Mouse (Mus musculus): Measurements from ENCODE around the gene Bahd1. TPM values are rescaled to one million over a fixed set of nuclear protein-coding genes. Genes with fewer than 3 reads are reported as not detected.

Bahd1 gene
- polyA plus RNA-seq, 1 experiment from 2014 or later, result 3.2 TPM

Other genes starting within 250 kb of the Bahd1 start
- 0.30 and 0.45 TPM in 2 replicates for gene Pak6, start 237.1 kb upstream of the Bahd1 start, polyA plus RNA-seq (2015; fragmentation: Nextera tagmentation; extraction: Ambion mirVana)
- gene Ankrd63, start 196.4 kb upstream of the Bahd1 start, polyA plus RNA-seq (2015; fragmentation: Nextera tagmentation; extraction: Ambion mirVana), result 0.07 and 0.08 TPM in 2 replicates
- gene Plcb2, start 171.9 kb upstream of the Bahd1 start, polyA plus RNA-seq (2015; fragmentation: Nextera tagmentation; extraction: Ambion mirVana), result 2.3 and 2.9 TPM in 2 replicates
- gene Inafm2, start 154.6 kb upstream of the Bahd1 start, polyA plus RNA-seq (2015; fragmentation: Nextera tagmentation; extraction: Ambion mirVana), result 12.3 and 12.6 TPM in 2 replicates
- gene Ccdc9b, start 137.7 kb upstream of the Bahd1 start, polyA plus RNA-seq (2015; fragmentation: Nextera tagmentation; extraction: Ambion mirVana), result 0.20 and 0.29 TPM in 2 replicates
- gene Phgr1, start 127.6 kb upstream of the Bahd1 start, polyA plus RNA-seq (2015; fragmentation: Nextera tagmentation; extraction: Ambion mirVana), result not detected in 2 replicates
- 0.26 and 0.32 TPM in 2 replicates for gene Disp2, start 120.7 kb upstream of the Bahd1 start, polyA plus RNA-seq (2015; fragmentation: Nextera tagmentation; extraction: Ambion mirVana)
- gene Knstrn, start 86.4 kb upstream of the Bahd1 start, polyA plus RNA-seq (2015; fragmentation: Nextera tagmentation; extraction: Ambion mirVana), result 67.2 and 73.9 TPM in 2 replicates
- 35.8 and 43.5 TPM in 2 replicates for gene Ivd, start 38.4 kb upstream of the Bahd1 start, polyA plus RNA-seq (2015; fragmentation: Nextera tagmentation; extraction: Ambion mirVana)
- gene Chst14, start 26.1 kb downstream of the Bahd1 start, polyA plus RNA-seq (2015; fragmentation: Nextera tagmentation; extraction: Ambion mirVana), result 4.5 and 5.7 TPM in 2 replicates
- 12.3 and 12.4 TPM in 2 replicates for gene Ccdc32, start 129.0 kb downstream of the Bahd1 start, polyA plus RNA-seq (2015; fragmentation: Nextera tagmentation; extraction: Ambion mirVana)
- gene Rpusd2, start 134.4 kb downstream of the Bahd1 start, polyA plus RNA-seq (2015; fragmentation: Nextera tagmentation; extraction: Ambion mirVana), result 2.6 and 2.8 TPM in 2 replicates
- gene Knl1, start 146.7 kb downstream of the Bahd1 start, polyA plus RNA-seq (2015; fragmentation: Nextera tagmentation; extraction: Ambion mirVana), result 55.2 and 59.3 TPM in 2 replicates
- 30.4 and 36.9 TPM in 2 replicates for gene Rad51, start 212.4 kb downstream of the Bahd1 start, polyA plus RNA-seq (2015; fragmentation: Nextera tagmentation; extraction: Ambion mirVana)

All from liver, embryonic 15.5 days (tissue).